Comparison of ENCODE assay signal across 10 mouse cellular contexts in genomic region chr7:30434238-30434637, GRCm38 (mm10). TPM values are rescaled to one million over a fixed set of nuclear protein-coding genes. Genes with fewer than 3 reads are reported as not detected.
A peak's percentile ranks its signal among the peaks of the same experiment; 100 is the strongest.
DNase-seq lines count a peak whose midpoint lies in the region; ATAC-seq and TF ChIP-seq lines count a peak whose summit lies in the region.
"Had no signal": no experiment of that assay in that cellular context is flagged by ENCODE, and none has a peak within 500 bp of the region (broad histone marks: within the 10 kb centered on the region; RNA-seq: fewer than 3 reads in every experiment).

No protein-coding gene starts in this region.

- H3K36me3 ChIP-seq in kidney, adult 2 months (ENCODE audit: control insufficient read depth, insufficient read depth, low read length): no peaks in the 10 kb centered on the region
- H3K36me3 ChIP-seq in kidney, embryonic 15.5 days: no peaks in the 10 kb centered on the region
- no peaks in the 10 kb centered on the region for H3K36me3 ChIP-seq in lung, postnatal 0 days (ENCODE audit: insufficient read depth, low read length)
- H3K36me3 ChIP-seq: liver, embryonic 13.5 days had no signal

- no peak overlapping the region for H3K9ac ChIP-seq in kidney, embryonic 15.5 days
- no peak overlapping the region for H3K9ac ChIP-seq in lung, postnatal 0 days (replicated peaks; ENCODE audit: low read depth)
- H3K9ac ChIP-seq: liver, embryonic 13.5 days had no signal

- intact Hi-C loops in left cerebral cortex, postnatal 4 days (cut with DNase I): loop anchor here (5.0 kb wide), 1 partner anchor 97 kb away; no protein-coding TSS in a partner anchor

- H3K4me1 ChIP-seq in kidney, adult 2 months (ENCODE audit: control insufficient read depth, insufficient read depth, low read length): no peaks in the 10 kb centered on the region
- H3K4me1 ChIP-seq in kidney, embryonic 15.5 days: no peaks in the 10 kb centered on the region
- H3K4me1 ChIP-seq in lung, postnatal 0 days (ENCODE audit: insufficient read depth, low read depth, low read length): no peaks in the 10 kb centered on the region
- H3K4me1 ChIP-seq: liver, embryonic 13.5 days had no signal

- H3K27ac ChIP-seq in kidney, adult 2 months (ENCODE audit: insufficient read depth, low read depth, low read length): no peak overlapping the region
- H3K27ac ChIP-seq in kidney, embryonic 15.5 days: no peak overlapping the region
- no peak overlapping the region for H3K27ac ChIP-seq in lung, postnatal 0 days (ENCODE audit: low read length)
- H3K27ac ChIP-seq: liver, embryonic 13.5 days had no signal

- H3K4me3 ChIP-seq in kidney, adult 2 months (ENCODE audit: insufficient read depth, low read depth, low read length): no peak overlapping the region
- no peak overlapping the region for H3K4me3 ChIP-seq in kidney, embryonic 15.5 days (replicated peaks)
- no peak overlapping the region for H3K4me3 ChIP-seq in lung, postnatal 0 days (ENCODE audit: low read depth, low read length)
- H3K4me3 ChIP-seq: liver, embryonic 13.5 days had no signal

- H3K4me2 ChIP-seq in kidney, embryonic 15.5 days: no peak overlapping the region
- no peak overlapping the region for H3K4me2 ChIP-seq in lung, postnatal 0 days (replicated peaks; ENCODE audit: low read depth, low read length)
- H3K4me2 ChIP-seq: liver, embryonic 13.5 days had no signal

- DNase-seq in kidney, adult 2 months: peak; percentile 59
- peak; percentile 77 for DNase-seq in ES-CJ7 (ENCODE audit: low read depth, low spot score)
- DNase-seq in adrenal gland, postnatal 25 days: peak; percentile 73
- DNase-seq in lung, postnatal 0 days (ENCODE audit: low spot score): peak; percentile 70
- no peak for DNase-seq in left cerebral cortex, postnatal 4 days
- no peak for DNase-seq in right cerebral cortex, adult 18-20 months
- DNase-seq in natural killer cell, adult 2 months (ENCODE audit: low spot score in 2 of 2): no peak
- DNase-seq: liver, embryonic 13.5 days had no signal

- no peak for TF ChIP-seq CTCF in kidney, adult 2 months (conservative IDR thresholded peaks at IDR 0.05; ENCODE audit: insufficient read depth, insufficient read length, low read depth, low read length)
- no peak for TF ChIP-seq CTCF in lung, postnatal 0 days (IDR thresholded peaks at IDR 0.05)

- no peak for TF ChIP-seq EP300 in lung, postnatal 0 days (IDR thresholded peaks at IDR 0.05)

- under 1% methylated on average over 10 of the region's 10 CpGs for WGBS in kidney, adult 2 months
- WGBS in kidney, embryonic 15.5 days: 1% methylated on average over 10 of the region's 10 CpGs
- under 1% methylated on average over 10 of the region's 10 CpGs for WGBS in lung, postnatal 0 days

- TF ChIP-seq POLR2A in kidney, adult 2 months (IDR thresholded peaks at IDR 0.05; ENCODE audit: low read depth, low read length): no peak

- no peak for ATAC-seq in kidney, embryonic 15.5 days (replicated peaks; ENCODE audit: low FRiP score)
- no peak for ATAC-seq in lung, postnatal 0 days

- no peaks in the 10 kb centered on the region for H3K9me3 ChIP-seq in kidney, embryonic 15.5 days (replicated peaks)
- no peaks in the 10 kb centered on the region for H3K9me3 ChIP-seq in lung, postnatal 0 days (ENCODE audit: low read length)
- H3K9me3 ChIP-seq: liver, embryonic 13.5 days had no signal

- no peaks in the 10 kb centered on the region for H3K27me3 ChIP-seq in kidney, adult 2 months (replicated peaks; ENCODE audit: control insufficient read depth, insufficient read depth, low read length)
- peaks cover 29% of the 10 kb centered on the region for H3K27me3 ChIP-seq in kidney, embryonic 15.5 days
- H3K27me3 ChIP-seq in lung, postnatal 0 days (replicated peaks; ENCODE audit: insufficient read depth, low read length): no peaks in the 10 kb centered on the region

RNA-seq across cellular contexts. Expression of gene Aplp1, which starts 11.1 kb away (rescaled TPM):
- 13.0 and 14.2 TPM in 2 replicates for polyA plus RNA-seq in kidney, adult 2 months (2012; rRNA removed)
- polyA plus RNA-seq in kidney, embryonic 15.5 days (2015; fragmentation: Nextera tagmentation; extraction: Ambion mirVana): 24.1 and 28.6 TPM in 2 replicates
- total RNA-seq in adrenal gland, postnatal 25 days (2021): 19.6 and 29.9 TPM in 2 replicates
- 6.8 and 8.1 TPM in 2 replicates for polyA plus RNA-seq in lung, postnatal 0 days (2015; fragmentation: Nextera tagmentation; extraction: Ambion mirVana)
- 100 to 1,000 TPM; 739 to 767 TPM for total RNA-seq in left cerebral cortex, postnatal 4 days (2021)

RNA-seq across cellular contexts. Expression of gene Nfkbid, which starts 12.7 kb away (rescaled TPM):
- 1.8 and 3.1 TPM in 2 replicates for polyA plus RNA-seq in kidney, adult 2 months (2012; rRNA removed)
- polyA plus RNA-seq in kidney, embryonic 15.5 days (2015; fragmentation: Nextera tagmentation; extraction: Ambion mirVana): 1.3 and 2.0 TPM in 2 replicates
- total RNA-seq in adrenal gland, postnatal 25 days (2021): 1.2 and 2.1 TPM in 2 replicates
- polyA plus RNA-seq in lung, postnatal 0 days (2015; fragmentation: Nextera tagmentation; extraction: Ambion mirVana): 1.9 and 2.5 TPM in 2 replicates
- total RNA-seq in left cerebral cortex, postnatal 4 days (2021): 1 to 10 TPM; 2.1 to 3.0 TPM

RNA-seq across cellular contexts. Expression of gene Hcst, which starts 14.6 kb away (rescaled TPM):
- 3.7 and 12.0 TPM in 2 replicates for polyA plus RNA-seq in kidney, adult 2 months (2012; rRNA removed)
- polyA plus RNA-seq in kidney, embryonic 15.5 days (2015; fragmentation: Nextera tagmentation; extraction: Ambion mirVana): 0.64 and 1.5 TPM in 2 replicates
- total RNA-seq in adrenal gland, postnatal 25 days (2021): 2.6 TPM in 1 of 2 replicates, not detected in the other
- polyA plus RNA-seq in lung, postnatal 0 days (2015; fragmentation: Nextera tagmentation; extraction: Ambion mirVana): 7.2 and 9.4 TPM in 2 replicates
- not detected for total RNA-seq in left cerebral cortex, postnatal 4 days (2021)

RNA-seq across cellular contexts. Expression of gene Tyrobp, which starts 20.7 kb away (rescaled TPM):
- polyA plus RNA-seq in kidney, adult 2 months (2012; rRNA removed): 51.3 and 83.0 TPM in 2 replicates
- 33.8 and 37.9 TPM in 2 replicates for polyA plus RNA-seq in kidney, embryonic 15.5 days (2015; fragmentation: Nextera tagmentation; extraction: Ambion mirVana)
- total RNA-seq in adrenal gland, postnatal 25 days (2021): 14.9 and 15.0 TPM in 2 replicates
- 209 and 244 TPM in 2 replicates for polyA plus RNA-seq in lung, postnatal 0 days (2015; fragmentation: Nextera tagmentation; extraction: Ambion mirVana)
- 10 to 100 TPM; 10.4 to 11.0 TPM for total RNA-seq in left cerebral cortex, postnatal 4 days (2021)

RNA-seq across cellular contexts. Expression of gene Kirrel2, which starts 23.3 kb away (rescaled TPM):
- 0.30 and 0.33 TPM in 2 replicates for polyA plus RNA-seq in kidney, adult 2 months (2012; rRNA removed)
- polyA plus RNA-seq in kidney, embryonic 15.5 days (2015; fragmentation: Nextera tagmentation; extraction: Ambion mirVana): 0.54 and 0.77 TPM in 2 replicates
- total RNA-seq in adrenal gland, postnatal 25 days (2021): not detected in 2 replicates
- polyA plus RNA-seq in lung, postnatal 0 days (2015; fragmentation: Nextera tagmentation; extraction: Ambion mirVana): not detected in 2 replicates
- under 1 TPM; 0.26 to 0.56 TPM for total RNA-seq in left cerebral cortex, postnatal 4 days (2021)
- total RNA-seq: gastrocnemius, postnatal 36 days had no signal

Comparison
In these comparisons a context has a peak if more than half of its experiments do, and no peak if none do; other contexts are left out.
1. DNase-seq: peak in kidney, adult 2 months (single experiment), ES-CJ7 (single experiment), adrenal gland, postnatal 25 days (single experiment) and lung, postnatal 0 days (single experiment); none in left cerebral cortex, postnatal 4 days (single experiment), right cerebral cortex, adult 18-20 months (single experiment) and natural killer cell, adult 2 months (0 of 2).